Mouse (Mus musculus): ENCODE measurements around the gene Dab2. TPM values are rescaled to one million over a fixed set of nuclear protein-coding genes. Genes with fewer than 3 reads are reported as not detected.

The Dab2 gene
- polyA plus RNA-seq, 1 experiment from 2014 or later: 30.8 TPM

- Histone ChIP-seq H3K4me2 (no peak overlapping the region), H3K9me3 (no peaks in the 10 kb centered on the region), H3K27ac (replicated peaks) (no peak overlapping the region), H3K9ac (no peak overlapping the region), H3K4me3 (no peak overlapping the region), H3K36me3 (no peaks in the 10 kb centered on the region), H3K27me3 (no peaks in the 10 kb centered on the region), H3K4me1 (replicated peaks) (no peaks in the 10 kb centered on the region; the same call in 1 of the 2 replicates)
- 87% methylated on average over 2 of the region's 2 CpGs for WGBS
- ATAC-seq (ENCODE audit: low read depth): no peak
Measured at GRCm38 (mm10) chr15:6444452-6444851, 144.9 kb downstream of the Dab2 start.

GRCm38 (mm10) chr15:6445135-6445534 is 145.5 kb downstream of the Dab2 start, which contains the start of gene C9:
TSS of gene C9 (plus strand) at chr15:6445327.
- 76% methylated on average over 2 of the region's 2 CpGs for WGBS
- H3K36me3 ChIP-seq: no peaks in the 10 kb centered on the region
- no peaks in the 10 kb centered on the region for H3K27me3 ChIP-seq
- no peak within 1 kb of the TSS for H3K27ac ChIP-seq (replicated peaks)
- no peak for ATAC-seq (ENCODE audit: low read depth)
- H3K9ac ChIP-seq: no peak within 1 kb of the TSS
- H3K9me3 ChIP-seq: no peaks in the 10 kb centered on the region
- H3K4me2 ChIP-seq: no peak within 1 kb of the TSS
- no peaks in the 10 kb centered on the region; the same call in 1 of the 2 replicates for H3K4me1 ChIP-seq (replicated peaks)
- no peak within 1 kb of the TSS for H3K4me3 ChIP-seq

- Histone ChIP-seq H3K36me3 (no peaks in the 10 kb centered on the region), H3K4me2 (no peak overlapping the region), H3K9me3 (no peaks in the 10 kb centered on the region), H3K27ac (replicated peaks) (no peak overlapping the region), H3K4me3 (no peak overlapping the region), H3K9ac (no peak overlapping the region), H3K4me1 (replicated peaks) (no peaks in the 10 kb centered on the region; the same call in 1 of the 2 replicates), H3K27me3 (no peaks in the 10 kb centered on the region)
- 49% methylated on average over 1 of the region's 1 CpGs for WGBS
- ATAC-seq (ENCODE audit: low read depth): no peak
Measured at GRCm38 (mm10) chr15:6446181-6446580, 146.6 kb downstream of the Dab2 start.

- Histone ChIP-seq H3K4me3 (no peak overlapping the region), H3K36me3 (no peaks in the 10 kb centered on the region), H3K4me2 (no peak overlapping the region), H3K27ac (replicated peaks) (no peak overlapping the region), H3K9ac (no peak overlapping the region), H3K4me1 (replicated peaks) (no peaks in the 10 kb centered on the region; the same call in 1 of the 2 replicates), H3K9me3 (no peaks in the 10 kb centered on the region), H3K27me3 (no peaks in the 10 kb centered on the region)
- ATAC-seq (ENCODE audit: low read depth): no peak
- WGBS: 56% methylated on average over 9 of the region's 9 CpGs
Measured at GRCm38 (mm10) chr15:6448892-6449291, 149.3 kb downstream of the Dab2 start.

GRCm38 (mm10) chr15:6454461-6454860 is 154.9 kb downstream of the Dab2 start:
- Histone ChIP-seq H3K27me3 (no peaks in the 10 kb centered on the region), H3K4me1 (replicated peaks) (no peaks in the 10 kb centered on the region), H3K36me3 (no peaks in the 10 kb centered on the region), H3K9ac (no peak overlapping the region), H3K4me2 (no peak overlapping the region), H3K9me3 (no peaks in the 10 kb centered on the region), H3K4me3 (no peak overlapping the region), H3K27ac (replicated peaks) (no peak overlapping the region)
- WGBS: 73% methylated on average over 2 of the region's 2 CpGs
- no peak for ATAC-seq (ENCODE audit: low read depth)

GRCm38 (mm10) chr15:6461381-6461780 is 161.8 kb downstream of the Dab2 start:
- H3K27me3 ChIP-seq: no peaks in the 10 kb centered on the region
- H3K9me3 ChIP-seq: no peaks in the 10 kb centered on the region
- no peaks in the 10 kb centered on the region for H3K4me1 ChIP-seq (replicated peaks)
- H3K27ac ChIP-seq (replicated peaks): no peak overlapping the region
- no peak overlapping the region for H3K9ac ChIP-seq
- no peaks in the 10 kb centered on the region for H3K36me3 ChIP-seq
- no peak overlapping the region for H3K4me3 ChIP-seq
- no peak for ATAC-seq (ENCODE audit: low read depth)
- H3K4me2 ChIP-seq: no peak overlapping the region
- 80% methylated on average over 8 of the region's 8 CpGs for WGBS

GRCm38 (mm10) chr15:6463361-6463923 is 163.9 kb downstream of the Dab2 start:
- H3K27ac ChIP-seq (replicated peaks): no peak overlapping the region
- no peak for ATAC-seq (ENCODE audit: low read depth)
- WGBS: 91% methylated on average over 3 of the region's 3 CpGs
- no peaks in the 10 kb centered on the region for H3K36me3 ChIP-seq
- no peaks in the 10 kb centered on the region for H3K4me1 ChIP-seq (replicated peaks)
- H3K9me3 ChIP-seq: no peaks in the 10 kb centered on the region
- no peak overlapping the region for H3K4me2 ChIP-seq
- H3K4me3 ChIP-seq: no peak overlapping the region
- no peak overlapping the region for H3K9ac ChIP-seq
- H3K27me3 ChIP-seq: no peaks in the 10 kb centered on the region

GRCm38 (mm10) chr15:6466995-6467394 is 167.4 kb downstream of the Dab2 start:
- Histone ChIP-seq H3K27ac (replicated peaks) (no peak overlapping the region), H3K4me3 (no peak overlapping the region), H3K9me3 (no peaks in the 10 kb centered on the region), H3K9ac (no peak overlapping the region), H3K4me2 (no peak overlapping the region), H3K4me1 (replicated peaks) (no peaks in the 10 kb centered on the region), H3K36me3 (no peaks in the 10 kb centered on the region), H3K27me3 (no peaks in the 10 kb centered on the region)
- WGBS: 84% methylated on average over 10 of the region's 10 CpGs
- no peak for ATAC-seq (ENCODE audit: low read depth)

- Histone ChIP-seq H3K9ac (no peak overlapping the region), H3K4me2 (no peak overlapping the region), H3K4me3 (no peak overlapping the region), H3K36me3 (no peaks in the 10 kb centered on the region), H3K27ac (replicated peaks) (no peak overlapping the region), H3K27me3 (no peaks in the 10 kb centered on the region), H3K9me3 (no peaks in the 10 kb centered on the region), H3K4me1 (replicated peaks) (no peaks in the 10 kb centered on the region)
- WGBS: 93% methylated on average over 1 of the region's 1 CpGs
- ATAC-seq (ENCODE audit: low read depth): no peak
Measured at GRCm38 (mm10) chr15:6468845-6469244, 169.3 kb downstream of the Dab2 start.

GRCm38 (mm10) chr15:6469384-6469783 is 169.8 kb downstream of the Dab2 start:
- Histone ChIP-seq H3K27ac (replicated peaks) (no peak overlapping the region), H3K4me1 (replicated peaks) (no peaks in the 10 kb centered on the region), H3K4me3 (no peak overlapping the region), H3K4me2 (no peak overlapping the region), H3K27me3 (no peaks in the 10 kb centered on the region), H3K9me3 (no peaks in the 10 kb centered on the region), H3K9ac (no peak overlapping the region), H3K36me3 (no peaks in the 10 kb centered on the region)
- ATAC-seq (ENCODE audit: low read depth): 0 out of 2 replicates have a peak, but pooled peaks have one; percentile 65
- WGBS: 86% methylated on average over 3 of the region's 3 CpGs

- no peak overlapping the region for H3K4me2 ChIP-seq
- no peak for ATAC-seq (ENCODE audit: low read depth)
- H3K4me3 ChIP-seq: no peak overlapping the region
- 85% methylated on average over 3 of the region's 3 CpGs for WGBS
- H3K27ac ChIP-seq (replicated peaks): no peak overlapping the region
- H3K4me1 ChIP-seq (replicated peaks): no peaks in the 10 kb centered on the region
- H3K9me3 ChIP-seq: no peaks in the 10 kb centered on the region
- no peak overlapping the region for H3K9ac ChIP-seq
- H3K36me3 ChIP-seq: no peaks in the 10 kb centered on the region
- H3K27me3 ChIP-seq: no peaks in the 10 kb centered on the region
Measured at GRCm38 (mm10) chr15:6483561-6483960, 184.0 kb downstream of the Dab2 start.
